Mouse (Mus musculus) stomach, embryonic 15.5 days (tissue): ENCODE data around the gene Acacb. TPM values are rescaled to one million over a fixed set of nuclear protein-coding genes. Genes with fewer than 3 reads are reported as not detected.

Experiments
- ATAC-seq: fragments of 200-750 bp; cut with Nextera tagmentation; 2 replicates; pipeline ENCODE4 v1.8.0; 2017; ENCODE audit warnings: low read depth, moderate number of reproducible peaks, moderate TSS enrichment; ENCODE audit not compliant: insufficient read depth, low FRiP score
- H3K27ac ChIP-seq: fragments of 300-500 bp; sonication (generic); 2 replicates; pipeline ENCODE4 v1.5.1; 2015; ENCODE audit warnings: mild to moderate bottlenecking, inconsistent platforms
- H3K27me3 ChIP-seq: fragments of 300-500 bp; sonication (generic); replicated peaks from 2 replicates; pipeline ENCODE4 v1.6.1; 2015; ENCODE audit warnings: inconsistent platforms
- H3K36me3 ChIP-seq: fragments of 300-500 bp; sonication (generic); 2 replicates; pipeline ENCODE4 v1.6.1; 2015; ENCODE audit warnings: inconsistent platforms
- H3K4me1 ChIP-seq: fragments of 300-500 bp; sonication (generic); 2 replicates; pipeline ENCODE4 v1.6.1; 2015; ENCODE audit warnings: inconsistent platforms
- H3K4me2 ChIP-seq: fragments of 300-500 bp; sonication (generic); 2 replicates; pipeline ENCODE4 v1.6.1; 2015; ENCODE audit warnings: mild to moderate bottlenecking, inconsistent platforms
- H3K4me3 ChIP-seq: fragments of 300-500 bp; sonication (generic); replicated peaks from 2 replicates; pipeline ENCODE4 v1.5.1; 2015; ENCODE audit warnings: inconsistent platforms
- H3K9ac ChIP-seq: fragments of 300-500 bp; sonication (generic); 2 replicates; pipeline ENCODE4 v1.6.1; 2015; ENCODE audit warnings: inconsistent platforms
- H3K9me3 ChIP-seq: fragments of 300-500 bp; sonication (generic); 2 replicates; pipeline ENCODE4 v1.6.1; 2016; ENCODE audit warnings: inconsistent platforms
- WGBS: fragments of 180-500 bp; shearing (Covaris S2); methylation state at CpG from one replicate; pipeline ENCODE4 v1.1.7; 2015; 5-methylcytosine and 5-hydroxymethylcytosine counted together
- polyA plus RNA-seq: library from polyadenylated mRNA; unstranded; fragments of >200 nt; fragmentation: Nextera tagmentation; extraction: Ambion mirVana; gene quantifications from 2 replicates; pipeline ENCODE4 v1.2.1, GENCODE M21; 2015

Acacb gene
- polyA plus RNA-seq, 1 experiment from 2014 or later: 2.1 TPM

GRCm38 (mm10) chr5:114126499-114127244 lies 19.7 kb upstream of the Acacb start:
- WGBS: 82% methylated on average over 7 of the region's 7 CpGs
- Histone ChIP-seq H3K27ac (peak overlapping the region; percentile 93; the same call in 1 of the 2 replicates), H3K27me3 (no peaks in the 10 kb centered on the region), H3K9me3 (no peaks in the 10 kb centered on the region), H3K4me3 (peak overlapping the region; percentile 72; the same call in 1 of the 2 replicates), H3K9ac (no peak overlapping the region), H3K4me2 (peak overlapping the region; percentile 99), H3K4me1 (peaks cover 15% of the 10 kb centered on the region), H3K36me3 (peaks cover 25% of the 10 kb centered on the region)
- no peak for ATAC-seq

- no peaks in the 10 kb centered on the region for H3K27me3 ChIP-seq
- H3K9me3 ChIP-seq: no peaks in the 10 kb centered on the region
- peak within 1 kb of the TSS; percentile 64 for H3K9ac ChIP-seq
- peak within 1 kb of the TSS; percentile 72 for H3K4me3 ChIP-seq
- WGBS: 1% methylated on average over 69 of the region's 69 CpGs
- 0 out of 2 replicates have a peak, but pooled peaks have one; percentile 11 for ATAC-seq
- H3K27ac ChIP-seq: peak within 1 kb of the TSS; percentile 93
- H3K36me3 ChIP-seq: peaks cover 16% of the 10 kb centered on the region; the same call in 1 of the 2 replicates
- peak within 1 kb of the TSS; percentile 99 for H3K4me2 ChIP-seq
- peaks cover 23% of the 10 kb centered on the region for H3K4me1 ChIP-seq
Observed at GRCm38 (mm10) chr5:114127374-114128349, 18.7 kb upstream of the Acacb start, which contains the start of gene Alkbh2. TSS of gene Alkbh2 (minus strand) at chr5:114128218.

DNA sequence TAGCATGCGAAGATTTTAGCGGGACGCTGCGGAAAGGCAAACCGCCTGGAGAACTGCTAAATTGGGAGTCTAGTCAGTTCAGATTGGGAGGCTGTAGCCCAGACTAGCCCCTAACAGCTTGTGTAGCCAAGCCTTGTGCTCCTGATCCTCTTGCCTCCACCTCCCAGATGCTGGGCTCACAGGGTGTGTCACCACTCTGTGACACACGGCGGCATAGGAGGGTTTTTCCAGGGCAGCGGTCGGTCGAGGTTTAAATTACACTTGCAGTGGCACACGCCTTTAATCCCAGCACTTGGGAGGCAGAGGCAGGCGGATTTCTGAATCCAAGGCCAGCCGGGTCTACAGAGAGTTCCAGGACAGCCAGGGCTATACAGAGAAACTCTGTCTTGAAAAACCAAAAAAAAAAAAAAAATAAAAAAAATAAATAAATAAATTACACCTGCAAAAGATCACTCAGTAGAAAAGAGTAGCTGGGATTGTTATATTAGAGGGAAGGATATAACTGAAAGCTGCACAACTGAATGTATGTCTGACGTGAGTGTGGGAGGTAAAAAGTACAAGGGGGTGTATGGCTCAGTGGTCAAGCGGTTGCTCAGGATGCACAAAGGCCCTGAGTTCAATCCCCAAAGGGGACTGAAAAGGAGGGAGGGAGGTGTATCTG lies 16.7 kb upstream of the Acacb start:
- no peak for ATAC-seq
- Histone ChIP-seq H3K27me3 (no peaks in the 10 kb centered on the region), H3K36me3 (0 out of 2 replicates have a peak, but pooled peaks cover 3% of the 10 kb centered on the region), H3K27ac (no peak overlapping the region), H3K4me1 (peaks cover 33% of the 10 kb centered on the region), H3K4me3 (peak overlapping the region; percentile 65), H3K9ac (no peak overlapping the region), H3K4me2 (peak overlapping the region; percentile 99), H3K9me3 (no peaks in the 10 kb centered on the region)
- 74% methylated on average over 15 of the region's 15 CpGs for WGBS

- ATAC-seq: peak; percentile 25
- Histone ChIP-seq H3K4me1 (peaks cover 33% of the 10 kb centered on the region), H3K36me3 (peaks cover 3% of the 10 kb centered on the region; the same call in 1 of the 2 replicates), H3K9ac (peak within 1 kb of the TSS; percentile 43), H3K4me2 (peak within 1 kb of the TSS; percentile 99), H3K27ac (peak within 1 kb of the TSS; percentile 82), H3K4me3 (peak within 1 kb of the TSS; percentile 65), H3K27me3 (no peaks in the 10 kb centered on the region), H3K9me3 (no peaks in the 10 kb centered on the region)
- under 1% methylated on average over 27 of the region's 29 CpGs for WGBS
Observed at GRCm38 (mm10) chr5:114130211-114130605, 16.1 kb upstream of the Acacb start, which contains the start of gene Ung. TSS of gene Ung (plus strand) at chr5:114130386.

GRCm38 (mm10) chr5:114130698-114131520 lies 15.4 kb upstream of the Acacb start:
- under 1% methylated on average over 82 of the region's 87 CpGs for WGBS
- no peaks in the 10 kb centered on the region; the same call in 1 of the 2 replicates for H3K36me3 ChIP-seq
- H3K9me3 ChIP-seq: no peaks in the 10 kb centered on the region
- peak overlapping the region; percentile 99 for H3K4me2 ChIP-seq
- H3K27ac ChIP-seq: peak overlapping the region; percentile 82
- peak overlapping the region; percentile 65 for H3K4me3 ChIP-seq
- peaks cover 33% of the 10 kb centered on the region for H3K4me1 ChIP-seq
- H3K27me3 ChIP-seq: no peaks in the 10 kb centered on the region
- H3K9ac ChIP-seq: peak overlapping the region; percentile 43; the same call in 1 of the 2 replicates
- peak; percentile 96 for ATAC-seq

DNA sequence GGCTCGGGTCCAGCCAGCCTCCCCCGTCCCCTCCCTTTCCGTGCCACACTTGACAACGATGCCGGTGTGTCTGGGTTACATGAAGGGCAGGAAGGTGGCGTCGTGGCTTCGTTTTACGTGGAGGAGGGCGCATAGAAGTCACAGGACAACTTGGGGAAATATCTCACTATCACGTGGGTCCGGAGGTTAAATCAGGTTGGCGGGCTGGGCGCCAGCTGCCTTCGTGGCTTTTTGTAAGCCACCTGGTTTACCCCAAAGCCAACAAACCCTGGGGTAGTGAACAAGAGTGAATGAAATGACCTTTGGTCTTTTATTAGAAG lies 14.9 kb upstream of the Acacb start:
- H3K4me1 ChIP-seq: peaks cover 33% of the 10 kb centered on the region
- peak overlapping the region; percentile 82 for H3K27ac ChIP-seq
- H3K4me3 ChIP-seq: peak overlapping the region; percentile 65
- peak overlapping the region; percentile 99 for H3K4me2 ChIP-seq
- no peak for ATAC-seq
- peak overlapping the region; percentile 43; the same call in 1 of the 2 replicates for H3K9ac ChIP-seq
- no peaks in the 10 kb centered on the region for H3K9me3 ChIP-seq
- no peaks in the 10 kb centered on the region for H3K27me3 ChIP-seq
- H3K36me3 ChIP-seq: no peaks in the 10 kb centered on the region; the same call in 1 of the 2 replicates
- WGBS: under 1% methylated on average over 15 of the region's 15 CpGs

GRCm38 (mm10) chr5:114132841-114133240 lies 13.5 kb upstream of the Acacb start:
- Histone ChIP-seq H3K4me1 (peaks cover 34% of the 10 kb centered on the region), H3K27me3 (no peaks in the 10 kb centered on the region), H3K4me3 (no peak overlapping the region), H3K36me3 (no peaks in the 10 kb centered on the region; the same call in 1 of the 2 replicates), H3K9ac (no peak overlapping the region), H3K27ac (no peak overlapping the region), H3K4me2 (no peak overlapping the region), H3K9me3 (no peaks in the 10 kb centered on the region)
- WGBS: 88% methylated on average over 6 of the region's 6 CpGs
- ATAC-seq: no peak

DNA sequence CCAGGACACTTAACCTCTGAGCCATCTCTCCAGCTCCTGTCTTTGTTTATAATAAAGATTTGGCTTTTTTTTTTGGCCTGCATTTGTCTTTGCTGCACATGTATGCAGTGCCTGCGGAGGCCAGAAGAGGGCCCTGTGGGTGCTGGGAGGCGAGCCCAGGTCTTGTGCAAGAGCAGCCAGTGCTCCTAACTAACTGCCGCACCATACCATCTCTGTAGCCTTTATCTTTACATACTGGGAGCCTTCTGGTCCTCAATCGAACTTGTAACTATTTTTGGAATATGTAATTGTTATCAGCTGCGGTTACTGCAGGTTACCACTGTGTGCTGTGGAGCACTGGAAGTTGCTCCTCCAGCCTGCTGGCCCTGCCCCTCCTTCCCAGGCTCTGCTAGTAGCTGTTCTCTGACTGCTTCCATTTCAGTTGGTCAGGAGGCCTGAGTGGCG lies 12.2 kb upstream of the Acacb start:
- H3K9ac ChIP-seq: no peak overlapping the region
- H3K4me1 ChIP-seq: peaks cover 46% of the 10 kb centered on the region
- H3K9me3 ChIP-seq: no peaks in the 10 kb centered on the region
- no peak overlapping the region for H3K4me2 ChIP-seq
- ATAC-seq: peak; percentile 6; the same call in 1 of the 2 replicates
- no peak overlapping the region for H3K4me3 ChIP-seq
- no peaks in the 10 kb centered on the region; the same call in 1 of the 2 replicates for H3K36me3 ChIP-seq
- H3K27ac ChIP-seq: peak overlapping the region; percentile 35; the same call in 1 of the 2 replicates
- no peaks in the 10 kb centered on the region for H3K27me3 ChIP-seq
- WGBS: 49% methylated on average over 6 of the region's 6 CpGs

DNA sequence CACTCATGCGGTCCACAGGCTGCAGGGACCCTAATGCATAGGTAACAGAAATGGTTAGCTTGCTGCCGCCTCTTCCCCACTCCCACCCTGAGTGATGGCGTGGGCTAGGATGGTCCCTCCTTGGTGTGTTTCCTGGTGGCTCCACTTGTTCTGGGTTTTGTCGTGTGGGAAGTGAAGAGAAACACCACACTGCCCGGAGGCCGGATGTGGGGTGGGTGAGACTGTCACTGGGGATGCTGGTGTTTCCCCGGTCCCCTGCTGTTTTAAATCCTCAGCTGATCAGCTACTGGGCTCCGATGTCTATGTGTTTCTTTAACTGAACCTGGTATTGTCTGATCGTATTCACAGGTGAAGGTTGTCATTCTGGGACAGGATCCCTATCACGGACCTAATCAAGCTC lies 10.8 kb upstream of the Acacb start:
- no peak for ATAC-seq
- WGBS: 90% methylated on average over 10 of the region's 10 CpGs
- no peak overlapping the region for H3K9ac ChIP-seq

DNA sequence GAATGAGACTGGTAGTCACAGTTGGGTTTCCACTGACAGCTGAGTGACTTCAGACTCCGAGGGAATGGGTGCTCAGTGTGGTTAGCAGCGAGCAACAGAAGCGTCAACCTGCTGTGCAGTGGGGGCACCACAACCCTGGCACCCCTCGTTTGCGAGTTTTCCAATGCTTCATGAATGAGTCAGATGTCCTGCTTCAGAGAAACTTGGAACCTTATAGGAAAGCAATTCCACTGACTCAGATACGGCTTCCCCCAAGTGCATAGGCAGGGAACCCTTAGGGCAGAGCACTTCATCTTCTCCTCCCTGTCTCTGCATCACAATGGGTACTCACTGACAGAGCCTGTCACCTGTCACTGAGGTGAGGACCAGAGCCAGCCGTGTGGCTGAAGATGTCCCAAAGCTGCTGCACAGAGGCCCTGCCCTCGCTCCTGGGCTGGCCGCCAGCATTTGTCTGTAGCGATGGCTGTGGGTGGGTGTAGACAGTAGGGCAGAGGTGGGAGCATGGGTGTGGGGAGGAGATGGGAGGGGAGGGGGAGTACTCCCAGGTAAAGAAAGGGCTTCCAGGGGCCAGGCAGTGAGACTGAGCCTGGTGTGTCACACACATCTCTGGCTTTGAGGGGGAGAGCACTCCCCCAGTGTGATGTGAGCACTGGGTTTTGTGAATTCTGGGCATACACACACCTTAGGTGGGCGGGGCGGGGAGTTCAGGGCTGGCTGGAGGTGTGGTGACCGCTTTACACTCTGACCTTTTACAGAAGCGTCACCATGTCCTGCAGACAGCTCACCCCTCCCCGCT lies 8.7 kb upstream of the Acacb start:
- H3K9me3 ChIP-seq: no peaks in the 10 kb centered on the region
- peak overlapping the region; percentile 65; the same call in 1 of the 2 replicates for H3K27ac ChIP-seq
- H3K4me3 ChIP-seq: no peak overlapping the region
- peaks cover 32% of the 10 kb centered on the region for H3K4me1 ChIP-seq
- H3K27me3 ChIP-seq: no peaks in the 10 kb centered on the region
- H3K4me2 ChIP-seq: no peak overlapping the region
- H3K36me3 ChIP-seq: no peaks in the 10 kb centered on the region; the same call in 1 of the 2 replicates
- ATAC-seq: no peak
- H3K9ac ChIP-seq: no peak overlapping the region
- 74% methylated on average over 15 of the region's 15 CpGs for WGBS

More for the DNA sequence above, 10.8 kb upstream of the Acacb start:
- no peak overlapping the region for H3K4me3 ChIP-seq
- no peak overlapping the region for H3K4me2 ChIP-seq
- no peaks in the 10 kb centered on the region for H3K9me3 ChIP-seq
- no peak overlapping the region for H3K27ac ChIP-seq
- H3K27me3 ChIP-seq: no peaks in the 10 kb centered on the region
- peaks cover 45% of the 10 kb centered on the region for H3K4me1 ChIP-seq
- no peaks in the 10 kb centered on the region; the same call in 1 of the 2 replicates for H3K36me3 ChIP-seq
